Mouse (Mus musculus) frontal cortex, postnatal 14 days (tissue): ENCODE measurements around the gene Tas2r119.

Source experiments
- DNase-seq, 2 experiments: peaks; one replicate each; pipeline ENCODE4 v3.0.0; 2022; ENCODE audit warnings: low spot score in 2 of 2

Gene Tas2r119

GRCm38 (mm10) chr15:32225394-32225793, 48.3 kb downstream of the Tas2r119 start:
- no peak for DNase-seq

DNA sequence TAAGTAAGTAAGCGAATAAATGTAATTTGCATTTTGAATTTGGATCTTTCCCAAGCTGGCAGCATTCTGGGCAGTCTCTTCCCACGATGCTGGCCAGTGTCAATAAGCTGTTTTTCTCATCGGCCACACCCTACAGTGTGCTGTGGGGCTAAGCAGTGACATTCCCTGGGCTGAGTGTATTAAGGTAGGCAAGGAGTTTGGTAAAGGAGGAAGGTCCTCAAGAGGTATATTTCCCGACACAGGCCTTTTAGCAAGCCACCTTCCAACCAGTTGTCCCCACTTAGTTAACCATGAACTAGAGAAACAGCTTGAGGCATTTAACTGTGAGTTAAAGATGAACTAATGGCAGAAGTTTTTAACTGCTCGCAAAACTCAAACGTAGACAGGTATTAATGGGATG, 49.3 kb downstream of the Tas2r119 start:
- DNase-seq: no peak

- DNase-seq: no peak
Observed at GRCm38 (mm10) chr15:32226888-32227395, 49.9 kb downstream of the Tas2r119 start.
